Comparison of ENCODE assay signal across 8 mouse cellular contexts in genomic region chr5:111519500-111520041, GRCm38 (mm10).
DNase-seq lines count a peak whose midpoint lies in the region; ATAC-seq and TF ChIP-seq lines count a peak whose summit lies in the region.

No protein-coding gene starts in this region.

- WGBS in intestine, embryonic 16.5 days = 27% methylated on average over 7 of the region's 7 CpGs
- 25% methylated on average over 7 of the region's 7 CpGs for WGBS in intestine, embryonic 15.5 days
- WGBS in heart, postnatal 0 days = 16% methylated on average over 7 of the region's 7 CpGs
- 15% methylated on average over 7 of the region's 7 CpGs for WGBS in midbrain, embryonic 10.5 days

- H3K9me3 ChIP-seq in intestine, embryonic 16.5 days (ENCODE audit: control insufficient read depth, low read length) = no peaks in the 10 kb centered on the region
- no peaks in the 10 kb centered on the region for H3K9me3 ChIP-seq in intestine, embryonic 15.5 days
- H3K9me3 ChIP-seq in heart, postnatal 0 days (replicated peaks; ENCODE audit: control insufficient read depth, low read length) = no peaks in the 10 kb centered on the region
- no peaks in the 10 kb centered on the region for H3K9me3 ChIP-seq in midbrain, embryonic 10.5 days (replicated peaks)

- H3K9ac ChIP-seq in intestine, embryonic 16.5 days (ENCODE audit: low read depth, low read length) = no peak overlapping the region
- H3K9ac ChIP-seq in intestine, embryonic 15.5 days = no peak overlapping the region
- H3K9ac ChIP-seq in heart, postnatal 0 days (replicated peaks; ENCODE audit: low read depth, low read length) = no peak overlapping the region

- TF ChIP-seq CTCF in heart, postnatal 0 days (IDR thresholded peaks at IDR 0.05; ENCODE audit: low read depth) = no peak

- no peak for TF ChIP-seq EP300 in heart, postnatal 0 days (IDR thresholded peaks at IDR 0.05; ENCODE audit: low read depth)

- ATAC-seq in intestine, embryonic 16.5 days = 0 out of 2 replicates have a peak, but pooled peaks have one; percentile 31
- no peak for ATAC-seq in intestine, embryonic 15.5 days
- 0 out of 2 replicates have a peak, but pooled peaks have one; percentile 45 for ATAC-seq in heart, postnatal 0 days (ENCODE audit: insufficient read depth, low read depth)
- no peak for ATAC-seq in CD4-positive, CD25-positive, alpha-beta regulatory T cell, adult 4 months

- H3K36me3 ChIP-seq in intestine, embryonic 16.5 days (ENCODE audit: control insufficient read depth, insufficient read depth, low read length) = no peaks in the 10 kb centered on the region
- no peaks in the 10 kb centered on the region for H3K36me3 ChIP-seq in intestine, embryonic 15.5 days
- no peaks in the 10 kb centered on the region for H3K36me3 ChIP-seq in heart, postnatal 0 days (replicated peaks; ENCODE audit: control insufficient read depth, insufficient read depth, low read length)
- no peaks in the 10 kb centered on the region for H3K36me3 ChIP-seq in midbrain, embryonic 10.5 days

- H3K4me1 ChIP-seq in intestine, embryonic 16.5 days (ENCODE audit: control insufficient read depth, insufficient read depth, low read length) = peaks cover 4% of the 10 kb centered on the region; the same call in 1 of the 2 replicates
- H3K4me1 ChIP-seq in intestine, embryonic 15.5 days (replicated peaks) = peaks cover 11% of the 10 kb centered on the region
- peaks cover 11% of the 10 kb centered on the region for H3K4me1 ChIP-seq in heart, postnatal 0 days (ENCODE audit: control insufficient read depth, insufficient read depth)
- peaks cover 46% of the 10 kb centered on the region for H3K4me1 ChIP-seq in midbrain, embryonic 10.5 days

- no peak overlapping the region for H3K4me3 ChIP-seq in intestine, embryonic 16.5 days (ENCODE audit: low read length)
- H3K4me3 ChIP-seq in intestine, embryonic 15.5 days (replicated peaks) = no peak overlapping the region
- no peak overlapping the region for H3K4me3 ChIP-seq in heart, postnatal 0 days (ENCODE audit: low read depth, low read length)
- H3K4me3 ChIP-seq in midbrain, embryonic 10.5 days = no peak overlapping the region

- no peak overlapping the region for H3K27ac ChIP-seq in intestine, embryonic 16.5 days (ENCODE audit: low read length)
- no peak overlapping the region for H3K27ac ChIP-seq in intestine, embryonic 15.5 days
- H3K27ac ChIP-seq in heart, postnatal 0 days (ENCODE audit: low read depth) = no peak overlapping the region
- peak overlapping the region; percentile 86 for H3K27ac ChIP-seq in midbrain, embryonic 10.5 days (replicated peaks)

- H3K27me3 ChIP-seq in intestine, embryonic 16.5 days (replicated peaks; ENCODE audit: control insufficient read depth, insufficient read depth, low read length) = no peaks in the 10 kb centered on the region
- no peaks in the 10 kb centered on the region for H3K27me3 ChIP-seq in intestine, embryonic 15.5 days (replicated peaks)
- peaks cover 8% of the 10 kb centered on the region; the same call in 1 of the 2 replicates for H3K27me3 ChIP-seq in heart, postnatal 0 days (ENCODE audit: control insufficient read depth, insufficient read depth, low read length)
- no peaks in the 10 kb centered on the region for H3K27me3 ChIP-seq in midbrain, embryonic 10.5 days (ENCODE audit: low read depth, poor library complexity, severe bottlenecking)

- DNase-seq in c-Kit-positive CD71-positive TER-119-positive erythroid progenitor cells, embryonic 14.5 days (ENCODE audit: low spot score) = peak; percentile 43
- DNase-seq in heart, postnatal 0 days (ENCODE audit: low spot score) = no peak
- DNase-seq in midbrain, embryonic 10.5 days (ENCODE audit: low spot score) = no peak
- no peak for DNase-seq in gastrocnemius, postnatal 4 days (ENCODE audit: low spot score in 2 of 2)
- DNase-seq in urinary bladder, adult 18-20 months (ENCODE audit: low spot score in 2 of 2) = no peak

- H3K4me2 ChIP-seq in intestine, embryonic 16.5 days (ENCODE audit: low read depth, low read length) = no peak overlapping the region
- H3K4me2 ChIP-seq in intestine, embryonic 15.5 days (replicated peaks) = no peak overlapping the region
- H3K4me2 ChIP-seq in heart, postnatal 0 days (ENCODE audit: low read depth, low read length) = no peak overlapping the region

Comparison
In these comparisons a context has a peak if more than half of its experiments do, and no peak if none do; other contexts are left out.
1. ATAC-seq: peak in intestine, embryonic 16.5 days (single experiment) and heart, postnatal 0 days (single experiment); none in intestine, embryonic 15.5 days (single experiment) and CD4-positive, CD25-positive, alpha-beta regulatory T cell, adult 4 months (single experiment).